8 mouse cellular contexts compared by ENCODE assay signal in the genomic region with DNA sequence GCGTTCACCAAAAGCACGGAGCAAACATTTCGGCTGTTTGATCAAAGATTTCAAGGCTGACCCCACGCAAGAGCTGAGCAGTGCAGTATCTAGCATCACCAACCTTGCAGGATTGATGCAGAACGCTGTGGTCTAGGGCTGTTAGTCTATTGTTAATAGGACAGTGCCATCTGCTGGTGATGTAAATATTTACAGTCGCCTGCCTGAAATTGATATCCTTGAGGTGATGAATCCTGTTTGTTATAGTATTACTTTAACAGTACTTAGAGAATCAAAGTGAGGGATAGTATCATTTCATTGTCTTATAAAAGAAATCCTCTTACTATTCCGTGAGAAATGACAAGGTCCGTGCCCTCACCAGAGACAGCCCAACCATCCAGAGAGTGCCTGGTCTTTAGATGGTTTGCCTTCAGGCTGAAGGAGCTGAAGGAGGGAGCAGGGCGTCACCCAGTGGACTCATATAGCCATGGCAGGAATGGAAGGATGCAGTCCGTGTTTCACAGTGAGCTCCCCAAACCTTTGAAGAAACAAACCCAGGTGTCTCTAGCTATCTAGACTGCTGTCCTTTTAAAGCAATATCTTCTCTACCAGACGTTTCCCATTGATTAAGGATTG.
DNase-seq lines count a peak whose midpoint lies in the region; ATAC-seq and TF ChIP-seq lines count a peak whose summit lies in the region.

No protein-coding gene starts in this region.

- peak; percentile 31 for DNase-seq in heart, adult 2 months
- no peak for DNase-seq in heart, embryonic 10.5 days (ENCODE audit: low spot score)
- DNase-seq in cerebellum, postnatal 36 days: peak; percentile 49 to 76
- peak; percentile 63 for DNase-seq in gastrocnemius, adult 2 months
- peak; percentile 75 to 88 for DNase-seq in left cerebral cortex, postnatal 10 days (ENCODE audit: extremely low spot score in 1 of 2, low spot score in 2 of 2)
- peak; percentile 93 for DNase-seq in midbrain, postnatal 0 days (ENCODE audit: low spot score)

- no peak overlapping the region for H3K9ac ChIP-seq in heart, adult 2 months (ENCODE audit: low read depth, low read length)
- no peak overlapping the region for H3K9ac ChIP-seq in intestine, embryonic 16.5 days (ENCODE audit: low read depth, low read length)
- no peak overlapping the region for H3K9ac ChIP-seq in midbrain, postnatal 0 days (replicated peaks; ENCODE audit: low read length, poor library complexity, severe bottlenecking)
- no peak overlapping the region for H3K9ac ChIP-seq in stomach, embryonic 14.5 days (replicated peaks; ENCODE audit: low read depth, low read length)

- TF ChIP-seq CTCF in heart, adult 2 months (IDR thresholded peaks at IDR 0.05): peak; percentile 77
- TF ChIP-seq CTCF in gastrocnemius, adult 2 months (IDR thresholded peaks at IDR 0.05): peak; percentile 65
- TF ChIP-seq CTCF in midbrain, postnatal 0 days (IDR thresholded peaks at IDR 0.05): peak; percentile 82

- ATAC-seq in intestine, embryonic 16.5 days: peak; percentile 65; the same call in 1 of the 2 replicates
- ATAC-seq in midbrain, postnatal 0 days (ENCODE audit: low FRiP score): peak; percentile 95
- ATAC-seq in stomach, embryonic 14.5 days (ENCODE audit: insufficient number of reproducible peaks, insufficient read depth, low FRiP score, low read depth): peak; percentile 58; the same call in 1 of the 2 replicates

- H3K27ac ChIP-seq in heart, adult 2 months: no peak overlapping the region
- H3K27ac ChIP-seq in heart, embryonic 10.5 days: no peak overlapping the region
- no peak overlapping the region for H3K27ac ChIP-seq in gastrocnemius, adult 2 months
- no peak overlapping the region for H3K27ac ChIP-seq in intestine, embryonic 16.5 days (ENCODE audit: low read length)
- H3K27ac ChIP-seq in midbrain, postnatal 0 days (ENCODE audit: low read depth, low read length): no peak overlapping the region
- H3K27ac ChIP-seq in stomach, embryonic 14.5 days (ENCODE audit: low read length): no peak overlapping the region

- H3K4me1 ChIP-seq in heart, adult 2 months (ENCODE audit: control insufficient read depth, insufficient read depth, low read length): no peaks in the 10 kb centered on the region
- no peaks in the 10 kb centered on the region for H3K4me1 ChIP-seq in heart, embryonic 10.5 days
- no peaks in the 10 kb centered on the region for H3K4me1 ChIP-seq in intestine, embryonic 16.5 days (ENCODE audit: control insufficient read depth, insufficient read depth, low read length)
- no peaks in the 10 kb centered on the region for H3K4me1 ChIP-seq in midbrain, postnatal 0 days (ENCODE audit: insufficient read depth, low read length)
- H3K4me1 ChIP-seq in stomach, embryonic 14.5 days (ENCODE audit: control insufficient read depth, insufficient read depth, low read length): no peaks in the 10 kb centered on the region

- TF ChIP-seq POLR2A in heart, adult 2 months (IDR thresholded peaks at IDR 0.05; ENCODE audit: insufficient read depth, low read depth, low read length): no peak

- no peaks in the 10 kb centered on the region for H3K27me3 ChIP-seq in heart, adult 2 months (ENCODE audit: control insufficient read depth, insufficient read depth, low read length)
- no peaks in the 10 kb centered on the region for H3K27me3 ChIP-seq in heart, embryonic 10.5 days (ENCODE audit: insufficient read depth, poor library complexity, severe bottlenecking)
- H3K27me3 ChIP-seq in intestine, embryonic 16.5 days (replicated peaks; ENCODE audit: control insufficient read depth, insufficient read depth, low read length): no peaks in the 10 kb centered on the region
- H3K27me3 ChIP-seq in midbrain, postnatal 0 days (ENCODE audit: insufficient read depth, low read length): no peaks in the 10 kb centered on the region
- H3K27me3 ChIP-seq in stomach, embryonic 14.5 days (ENCODE audit: control insufficient read depth, insufficient read depth, low read length): no peaks in the 10 kb centered on the region

- no peak for TF ChIP-seq EP300 in heart, adult 2 months (IDR thresholded peaks at IDR 0.05; ENCODE audit: insufficient read depth, low read depth, low read length)

- 10% methylated on average over 11 of the region's 11 CpGs for WGBS in heart, adult 2 months
- 9% methylated on average over 11 of the region's 11 CpGs for WGBS in heart, embryonic 10.5 days
- 10% methylated on average over 11 of the region's 11 CpGs for WGBS in intestine, embryonic 16.5 days
- WGBS in midbrain, postnatal 0 days: 13% methylated on average over 11 of the region's 11 CpGs
- WGBS in stomach, embryonic 14.5 days: 13% methylated on average over 11 of the region's 11 CpGs

- no peak overlapping the region for H3K4me3 ChIP-seq in heart, adult 2 months
- no peak overlapping the region for H3K4me3 ChIP-seq in heart, embryonic 10.5 days
- H3K4me3 ChIP-seq in gastrocnemius, adult 2 months: no peak overlapping the region
- H3K4me3 ChIP-seq in intestine, embryonic 16.5 days (ENCODE audit: low read length): no peak overlapping the region
- no peak overlapping the region for H3K4me3 ChIP-seq in midbrain, postnatal 0 days (ENCODE audit: low read depth, low read length)
- no peak overlapping the region for H3K4me3 ChIP-seq in stomach, embryonic 14.5 days (ENCODE audit: low read depth, low read length)

- H3K36me3 ChIP-seq in heart, adult 2 months (ENCODE audit: control insufficient read depth, insufficient read depth, low read length): no peaks in the 10 kb centered on the region
- no peaks in the 10 kb centered on the region for H3K36me3 ChIP-seq in heart, embryonic 10.5 days
- no peaks in the 10 kb centered on the region for H3K36me3 ChIP-seq in intestine, embryonic 16.5 days (ENCODE audit: control insufficient read depth, insufficient read depth, low read length)
- H3K36me3 ChIP-seq in midbrain, postnatal 0 days (ENCODE audit: insufficient read depth, low read length): no peaks in the 10 kb centered on the region
- H3K36me3 ChIP-seq in stomach, embryonic 14.5 days (ENCODE audit: control insufficient read depth, insufficient read depth, low read length): no peaks in the 10 kb centered on the region

- H3K4me2 ChIP-seq in intestine, embryonic 16.5 days (ENCODE audit: low read depth, low read length): no peak overlapping the region
- no peak overlapping the region for H3K4me2 ChIP-seq in midbrain, postnatal 0 days (ENCODE audit: low read depth, low read length, poor library complexity, severe bottlenecking)
- H3K4me2 ChIP-seq in stomach, embryonic 14.5 days (replicated peaks; ENCODE audit: low read depth, low read length): no peak overlapping the region

- intact Hi-C loops in heart, adult 2 months (cut with DNase I): loop anchor here (1.0 to 10.0 kb wide), 4 partner anchors 70 to 1374 kb away; no protein-coding TSS in a partner anchor
- intact Hi-C loops in gastrocnemius, adult 2 months (cut with DNase I): loop anchor here (1.0 to 10.0 kb wide), 3 partner anchors 70 to 1376 kb away; no protein-coding TSS in a partner anchor
- intact Hi-C loops in left cerebral cortex, postnatal 10 days (cut with DNase I): loop anchor here (2.0 to 5.0 kb wide), 3 partner anchors 424 to 1374 kb away; partner anchors contain the start of gene Hivep2

- H3K79me2 ChIP-seq in heart, adult 2 months (replicated peaks; ENCODE audit: control insufficient read depth, insufficient read depth, low read length): no peaks in the 10 kb centered on the region

- no peaks in the 10 kb centered on the region for H3K9me3 ChIP-seq in heart, embryonic 10.5 days
- H3K9me3 ChIP-seq in intestine, embryonic 16.5 days (ENCODE audit: control insufficient read depth, low read length): no peaks in the 10 kb centered on the region
- no peaks in the 10 kb centered on the region for H3K9me3 ChIP-seq in midbrain, postnatal 0 days (ENCODE audit: low read length)
- no peaks in the 10 kb centered on the region for H3K9me3 ChIP-seq in stomach, embryonic 14.5 days (ENCODE audit: control insufficient read depth, low read depth, low read length)
